Mouse (Mus musculus) lung, embryonic 14.5 days (tissue): ENCODE results near the gene Zfp791. TPM values are rescaled to one million over a fixed set of nuclear protein-coding genes. Genes with fewer than 3 reads are reported as not detected.
"Not testable (repeated sequence)": the region's sequence is repeated elsewhere in the genome, so short reads cannot be mapped to it uniquely, and the experiment has no call there.

Experiments
- ATAC-seq: fragments of 200-750 bp; cut with Nextera tagmentation; 2 replicates; pipeline ENCODE4 v1.8.0; 2017; ENCODE audit warnings: mild to moderate bottlenecking, moderate TSS enrichment, moderate library complexity; ENCODE audit not compliant: insufficient read depth
- DNase-seq: peaks from one replicate; pipeline ENCODE4 v3.0.0-alpha.2; 2015
- H3K27ac ChIP-seq: fragments of 300-500 bp; sonication (generic); 2 replicates; pipeline ENCODE4 v1.5.1; 2014; ENCODE audit warnings: low read depth, mild to moderate bottlenecking, moderate library complexity
- H3K27me3 ChIP-seq: fragments of 300-500 bp; sonication (generic); 2 replicates; pipeline ENCODE4 v1.6.1; 2014; ENCODE audit warnings: low read length, control low read depth; ENCODE audit not compliant: insufficient read depth
- H3K36me3 ChIP-seq: fragments of 300-500 bp; sonication (generic); 2 replicates; pipeline ENCODE4 v1.6.1; 2014; ENCODE audit warnings: control low read depth; ENCODE audit not compliant: insufficient read depth
- H3K4me1 ChIP-seq: fragments of 300-500 bp; sonication (generic); 2 replicates; pipeline ENCODE4 v1.6.1; 2014; ENCODE audit warnings: antibody characterized with exemption, control low read depth; ENCODE audit not compliant: insufficient read depth
- H3K4me2 ChIP-seq: fragments of 300-500 bp; sonication (generic); 2 replicates; pipeline ENCODE4 v1.6.1; 2014; ENCODE audit warnings: mild to moderate bottlenecking
- H3K4me3 ChIP-seq: fragments of 300-500 bp; sonication (generic); 2 replicates; pipeline ENCODE4 v1.5.1; 2014; ENCODE audit warnings: low read depth, low read length
- H3K9ac ChIP-seq: fragments of 300-500 bp; sonication (generic); 2 replicates; pipeline ENCODE4 v1.6.1; 2014
- H3K9me3 ChIP-seq: fragments of 300-500 bp; sonication (generic); 2 replicates; pipeline ENCODE4 v1.6.1; 2016; ENCODE audit warnings: low read depth, low read length, control low read depth
- CTCF ChIP-seq: IDR thresholded peaks from 2 replicates; pipeline ENCODE4 v1.5.1; 2016; ENCODE audit warnings: antibody characterized with exemption, low read depth
- WGBS: fragments of 180-500 bp; shearing (Covaris S2); extraction: QIAGEN DNeasy Blood & Tissue Kit; methylation state at CpG from one replicate; pipeline ENCODE4 v1.1.7; 2014; 5-methylcytosine and 5-hydroxymethylcytosine counted together
- polyA plus RNA-seq: library from polyadenylated mRNA; unstranded; fragments of >200 nt; fragmentation: Nextera tagmentation; extraction: Ambion mirVana; gene quantifications from 2 replicates; pipeline ENCODE4 v1.2.1, GENCODE M21; 2014

The Zfp791 gene
- polyA plus RNA-seq, 1 experiment from 2014 or later, result 1.7 TPM

GRCm38 (mm10) chr8:85083108-85083813 lies 39.6 kb downstream of the Zfp791 start, which contains the start of gene Man2b1:
Man2b1 (plus strand) TSS chr8:85083270.
- H3K4me1 ChIP-seq, result peaks cover 13% of the 10 kb centered on the region
- DNase-seq (peak; percentile 89), ATAC-seq (peak; percentile 84)
- no peaks in the 10 kb centered on the region for H3K9me3 ChIP-seq
- under 1% methylated on average over 30 of the region's 30 CpGs for WGBS
- peak within 1 kb of the TSS; percentile 92 for H3K4me2 ChIP-seq
- peak within 1 kb of the TSS; percentile 66 for H3K4me3 ChIP-seq
- H3K27me3 ChIP-seq, result no peaks in the 10 kb centered on the region
- TF ChIP-seq CTCF, result peak; percentile 61
- H3K36me3 ChIP-seq, result peaks cover 39% of the 10 kb centered on the region
- peak within 1 kb of the TSS; percentile 69 for H3K9ac ChIP-seq
- H3K27ac ChIP-seq, result 0 out of 2 replicates have a peak within 1 kb of the TSS, but pooled peaks have one; percentile 30

GRCm38 (mm10) chr8:85082169-85082568 lies 40.7 kb downstream of the Zfp791 start:
- Histone ChIP-seq H3K4me1 (peaks cover 13% of the 10 kb centered on the region), H3K4me3 (peak overlapping the region; percentile 66; the same call in 1 of the 2 replicates), H3K36me3 (peaks cover 36% of the 10 kb centered on the region), H3K4me2 (peak overlapping the region; percentile 92)
- not testable (repeated sequence) for H3K9me3 ChIP-seq, H3K27me3 ChIP-seq, H3K27ac ChIP-seq, H3K9ac ChIP-seq, DNase-seq, ATAC-seq
- WGBS, result 85% methylated on average over 4 of the region's 4 CpGs

GRCm38 (mm10) chr8:85081216-85081555 lies 41.7 kb downstream of the Zfp791 start, which contains the start of gene Wdr83:
Wdr83 (minus strand) TSS chr8:85081306.
- peak within 1 kb of the TSS; percentile 87 for H3K4me3 ChIP-seq
- H3K9ac ChIP-seq, result peak within 1 kb of the TSS; percentile 86
- TF ChIP-seq CTCF, result no peak
- H3K27me3 ChIP-seq, result no peaks in the 10 kb centered on the region
- H3K9me3 ChIP-seq, result no peaks in the 10 kb centered on the region
- peak within 1 kb of the TSS; percentile 95 for H3K4me2 ChIP-seq
- H3K36me3 ChIP-seq, result peaks cover 36% of the 10 kb centered on the region
- peak; percentile 66 for DNase-seq
- peak within 1 kb of the TSS; percentile 80; the same call in 1 of the 2 replicates for H3K27ac ChIP-seq
- under 1% methylated on average over 9 of the region's 9 CpGs for WGBS
- H3K4me1 ChIP-seq, result peaks cover 13% of the 10 kb centered on the region
- ATAC-seq, result peak; percentile 67

- H3K27me3 ChIP-seq, result no peaks in the 10 kb centered on the region
- H3K9ac ChIP-seq, result peak within 1 kb of the TSS; percentile 86
- TF ChIP-seq CTCF, result 0 out of 2 replicates have a peak, but pooled peaks have one; percentile 1
- WGBS, result under 1% methylated on average over 30 of the region's 30 CpGs
- peaks cover 13% of the 10 kb centered on the region for H3K4me1 ChIP-seq
- ATAC-seq (peak; percentile 23), DNase-seq (peak; percentile 89)
- H3K36me3 ChIP-seq, result peaks cover 36% of the 10 kb centered on the region
- H3K9me3 ChIP-seq, result no peaks in the 10 kb centered on the region
- peak within 1 kb of the TSS; percentile 80; the same call in 1 of the 2 replicates for H3K27ac ChIP-seq
- H3K4me2 ChIP-seq, result peak within 1 kb of the TSS; percentile 95
- H3K4me3 ChIP-seq, result peak within 1 kb of the TSS; percentile 87
These were observed 42.2 kb downstream of the Zfp791 start, which contains the start of gene Wdr83os for GRCm38 (mm10) chr8:85080532-85081215. Wdr83os (plus strand) TSS chr8:85080740.

- ATAC-seq (no peak), DNase-seq (no peak)
- Histone ChIP-seq H3K4me1 (peaks cover 13% of the 10 kb centered on the region), H3K27ac (peak overlapping the region; percentile 80; the same call in 1 of the 2 replicates), H3K27me3 (no peaks in the 10 kb centered on the region), H3K9ac (peak overlapping the region; percentile 86), H3K9me3 (no peaks in the 10 kb centered on the region), H3K4me3 (peak overlapping the region; percentile 87), H3K4me2 (peak overlapping the region; percentile 95), H3K36me3 (peaks cover 36% of the 10 kb centered on the region)
- 1% methylated on average over 25 of the region's 25 CpGs for WGBS
- no peak for TF ChIP-seq CTCF
These were observed 42.7 kb downstream of the Zfp791 start for GRCm38 (mm10) chr8:85080214-85080531.

- Histone ChIP-seq H3K4me3 (no peak overlapping the region), H3K27me3 (no peaks in the 10 kb centered on the region), H3K9ac (no peak overlapping the region), H3K36me3 (peaks cover 52% of the 10 kb centered on the region), H3K4me1 (peaks cover 13% of the 10 kb centered on the region; the same call in 1 of the 2 replicates), H3K27ac (no peak overlapping the region), H3K9me3 (no peaks in the 10 kb centered on the region), H3K4me2 (no peak overlapping the region)
- 0% methylated on average over 2 of the region's 2 CpGs for WGBS
- peak; percentile 99 for TF ChIP-seq CTCF
- peak; percentile 96 for DNase-seq
- ATAC-seq, result no peak
These were observed 45.9 kb downstream of the Zfp791 start for GRCm38 (mm10) chr8:85076993-85077392.

GRCm38 (mm10) chr8:85076001-85076400 lies 46.9 kb downstream of the Zfp791 start:
- peak; percentile 61 for TF ChIP-seq CTCF
- H3K9me3 ChIP-seq, result no peaks in the 10 kb centered on the region
- H3K4me3 ChIP-seq, result no peak overlapping the region
- peaks cover 52% of the 10 kb centered on the region for H3K36me3 ChIP-seq
- no peak for ATAC-seq
- 71% methylated on average over 9 of the region's 9 CpGs for WGBS
- peak; percentile 56 for DNase-seq
- H3K27ac ChIP-seq, result no peak overlapping the region
- peaks cover 8% of the 10 kb centered on the region; the same call in 1 of the 2 replicates for H3K4me1 ChIP-seq
- no peaks in the 10 kb centered on the region for H3K27me3 ChIP-seq
- H3K9ac ChIP-seq, result no peak overlapping the region
- no peak overlapping the region for H3K4me2 ChIP-seq
